Mouse (Mus musculus) B cell, adult 67 days (primary cell): Measurements from ENCODE around the gene Sipa1l1. TPM values are rescaled to one million over a fixed set of nuclear protein-coding genes. Genes with fewer than 3 reads are reported as not detected.

ENCODE experiments used
- total RNA-seq, 2 experiments: library from RNA; stranded (reverse); gene quantifications; 4 replicates each; pipeline ENCODE4 v1.2.4; 2023

Sipa1l1 gene
- 10 to 100 TPM; 72.9 to 75.7 TPM for total RNA-seq

GRCm38 (mm10) chr12:82168820-82169533 is at the start of gene Sipa1l1:
TSS of gene Sipa1l1 (plus strand) at chr12:82169320.

